Mouse (Mus musculus): ENCODE data around the gene Pgpep1l. TPM values are rescaled to one million over a fixed set of nuclear protein-coding genes. Genes with fewer than 3 reads are reported as not detected.

Gene Pgpep1l
- total and polyA plus RNA-seq, 2 experiments from 2014 or later = 0.18 to 1.2 TPM

DNA sequence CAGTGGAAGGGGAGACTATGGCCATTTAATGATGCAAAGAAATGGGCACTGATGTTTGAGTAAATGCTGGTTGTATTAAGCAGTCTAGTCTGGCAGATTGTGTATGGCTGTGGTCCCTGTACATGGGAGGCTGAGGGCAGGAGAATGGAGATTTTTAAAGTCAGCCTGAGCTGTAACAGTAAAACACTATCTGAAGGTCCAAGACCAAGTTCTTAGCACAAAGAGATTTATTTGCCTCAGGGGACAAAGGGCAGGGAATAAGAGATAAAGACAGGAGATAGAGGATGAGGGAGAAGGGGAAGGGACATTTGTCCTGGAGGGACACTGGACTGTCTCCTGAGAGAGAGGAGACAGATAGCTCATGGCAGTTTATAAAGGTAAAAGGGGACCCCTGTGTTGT is 9.5 kb upstream of the Pgpep1l start, which contains the start of gene Fam169b:
Gene Fam169b, plus strand, starts transcription at position 325 of the 400 bp plus-strand sequence.
- H3K9me3 ChIP-seq (replicated peaks; ENCODE audit: control insufficient read depth, low read length) = no peaks in the 10 kb centered on the region
- DNase-seq (ENCODE audit: low spot score) (no peak), ATAC-seq (ENCODE audit: insufficient read depth, low read depth) (no peak)
- peaks cover 7% of the 10 kb centered on the region; the same call in 1 of the 2 replicates for H3K27me3 ChIP-seq (ENCODE audit: control insufficient read depth, insufficient read depth, low read length)
- no peak within 1 kb of the TSS for H3K4me3 ChIP-seq (ENCODE audit: low read depth, low read length)
- H3K9ac ChIP-seq (replicated peaks; ENCODE audit: low read depth, low read length) = no peak within 1 kb of the TSS
- H3K27ac ChIP-seq (ENCODE audit: low read depth) = no peak within 1 kb of the TSS
- H3K36me3 ChIP-seq (replicated peaks; ENCODE audit: control insufficient read depth, insufficient read depth, low read length) = no peaks in the 10 kb centered on the region
- TF ChIP-seq EP300 (IDR thresholded peaks at IDR 0.05; ENCODE audit: low read depth) (no peak), CTCF (IDR thresholded peaks at IDR 0.05; ENCODE audit: low read depth) (no peak)
- H3K4me2 ChIP-seq (ENCODE audit: low read depth, low read length) = no peak within 1 kb of the TSS
- H3K4me1 ChIP-seq (ENCODE audit: control insufficient read depth, insufficient read depth) = peaks cover 14% of the 10 kb centered on the region

DNA sequence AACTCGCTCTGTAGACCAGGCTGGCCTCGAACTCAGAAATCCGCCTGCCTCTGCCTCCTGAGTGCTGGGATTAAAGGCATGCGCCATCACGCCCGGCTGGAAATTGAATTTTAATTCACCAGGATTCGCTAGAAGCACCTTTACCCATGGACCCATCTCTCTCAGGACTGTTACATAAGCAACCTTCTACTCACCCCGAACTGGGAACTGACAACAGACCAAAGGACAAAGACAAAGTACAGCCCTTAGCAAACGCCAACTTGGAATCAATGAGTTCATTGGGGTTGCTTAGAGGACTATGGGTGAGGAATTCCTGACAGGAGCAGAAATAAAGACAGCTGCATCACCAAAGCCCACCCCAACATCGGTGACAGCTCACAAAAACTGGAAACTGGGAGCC is 8.6 kb upstream of the Pgpep1l start:
- DNase-seq (ENCODE audit: low spot score) = no peak
- peaks cover 7% of the 10 kb centered on the region; the same call in 1 of the 2 replicates for H3K27me3 ChIP-seq (ENCODE audit: control insufficient read depth, insufficient read depth, low read length)
- WGBS = 82% methylated on average over 10 of the region's 10 CpGs
- H3K9ac ChIP-seq (replicated peaks; ENCODE audit: low read depth, low read length) = no peak overlapping the region
- no peak overlapping the region for H3K27ac ChIP-seq (ENCODE audit: low read depth)
- ATAC-seq (ENCODE audit: insufficient read depth, low read depth) = no peak
- H3K4me1 ChIP-seq (ENCODE audit: control insufficient read depth, insufficient read depth) = peaks cover 14% of the 10 kb centered on the region
- H3K36me3 ChIP-seq (replicated peaks; ENCODE audit: control insufficient read depth, insufficient read depth, low read length) = no peaks in the 10 kb centered on the region
- H3K4me2 ChIP-seq (ENCODE audit: low read depth, low read length) = no peak overlapping the region
- H3K9me3 ChIP-seq (replicated peaks; ENCODE audit: control insufficient read depth, low read length) = no peaks in the 10 kb centered on the region
- H3K4me3 ChIP-seq (ENCODE audit: low read depth, low read length) = no peak overlapping the region
- TF ChIP-seq EP300 (IDR thresholded peaks at IDR 0.05; ENCODE audit: low read depth) (no peak), CTCF (IDR thresholded peaks at IDR 0.05; ENCODE audit: low read depth) (no peak)

DNA sequence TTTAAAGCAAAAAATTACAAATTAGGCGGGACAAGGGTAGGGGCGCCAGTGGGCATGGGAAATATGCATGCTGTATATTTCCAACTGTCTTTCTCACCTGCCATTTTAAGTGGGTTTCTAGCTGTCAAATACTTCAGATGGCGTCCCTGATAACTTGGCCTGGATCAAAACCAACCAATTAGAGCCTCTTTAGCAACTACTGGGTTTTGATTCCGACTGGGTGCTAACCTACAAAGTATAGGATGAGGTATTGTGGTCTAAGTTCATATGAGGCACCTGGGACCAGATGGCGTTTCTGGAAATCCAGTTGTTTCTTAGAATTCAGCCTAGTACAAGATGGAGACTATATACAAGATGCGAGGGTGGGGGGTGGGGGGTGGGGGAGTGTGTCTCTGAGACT is 7.8 kb upstream of the Pgpep1l start:
- ATAC-seq (ENCODE audit: insufficient read depth, low read depth) = no peak
- DNase-seq (ENCODE audit: low spot score) = no peak
- no peak for TF ChIP-seq EP300 (IDR thresholded peaks at IDR 0.05; ENCODE audit: low read depth)
- no peak for TF ChIP-seq CTCF (IDR thresholded peaks at IDR 0.05; ENCODE audit: low read depth)
- Histone ChIP-seq H3K4me1 (ENCODE audit: control insufficient read depth, insufficient read depth) (peaks cover 14% of the 10 kb centered on the region), H3K27ac (ENCODE audit: low read depth) (no peak overlapping the region), H3K36me3 (replicated peaks; ENCODE audit: control insufficient read depth, insufficient read depth, low read length) (no peaks in the 10 kb centered on the region), H3K9me3 (replicated peaks; ENCODE audit: control insufficient read depth, low read length) (no peaks in the 10 kb centered on the region), H3K4me2 (ENCODE audit: low read depth, low read length) (no peak overlapping the region), H3K9ac (replicated peaks; ENCODE audit: low read depth, low read length) (no peak overlapping the region), H3K4me3 (ENCODE audit: low read depth, low read length) (no peak overlapping the region), H3K27me3 (ENCODE audit: control insufficient read depth, insufficient read depth, low read length) (peaks cover 7% of the 10 kb centered on the region; the same call in 1 of the 2 replicates)
- WGBS = 88% methylated on average over 6 of the region's 6 CpGs

DNA sequence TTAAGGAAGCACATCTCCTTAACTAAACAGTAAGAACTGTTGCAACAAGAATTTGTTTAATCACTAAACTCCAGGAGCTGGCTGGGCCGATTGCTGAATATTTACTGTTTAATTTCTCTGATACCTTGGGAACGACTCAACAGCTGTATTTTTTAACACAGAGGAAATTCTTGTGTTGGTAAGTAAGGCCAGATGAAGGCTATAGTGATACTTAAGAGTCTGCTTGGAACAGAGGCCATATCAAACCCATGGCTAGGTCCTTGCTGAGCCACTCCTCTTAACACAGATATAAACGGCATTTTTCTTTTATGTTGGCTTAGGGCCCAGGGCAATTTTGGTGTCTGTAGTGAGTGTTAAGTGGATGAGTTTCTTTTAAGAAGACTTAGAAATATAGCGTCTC is 6.5 kb upstream of the Pgpep1l start:
- H3K9ac ChIP-seq (replicated peaks; ENCODE audit: low read depth, low read length) = no peak overlapping the region
- 31% methylated on average over 4 of the region's 4 CpGs for WGBS
- no peak overlapping the region for H3K4me3 ChIP-seq (ENCODE audit: low read depth, low read length)
- H3K36me3 ChIP-seq (replicated peaks; ENCODE audit: control insufficient read depth, insufficient read depth, low read length) = no peaks in the 10 kb centered on the region
- no peak overlapping the region for H3K4me2 ChIP-seq (ENCODE audit: low read depth, low read length)
- H3K27me3 ChIP-seq (ENCODE audit: control insufficient read depth, insufficient read depth, low read length) = 0 out of 2 replicates have a peak, but pooled peaks cover 3% of the 10 kb centered on the region
- no peak overlapping the region for H3K27ac ChIP-seq (ENCODE audit: low read depth)
- TF ChIP-seq CTCF (IDR thresholded peaks at IDR 0.05; ENCODE audit: low read depth) (no peak), EP300 (IDR thresholded peaks at IDR 0.05; ENCODE audit: low read depth) (no peak)
- H3K4me1 ChIP-seq (ENCODE audit: control insufficient read depth, insufficient read depth) = 0 out of 2 replicates have a peak, but pooled peaks cover 4% of the 10 kb centered on the region
- DNase-seq (ENCODE audit: low spot score) = no peak
- no peaks in the 10 kb centered on the region for H3K9me3 ChIP-seq (replicated peaks; ENCODE audit: control insufficient read depth, low read length)
- ATAC-seq (ENCODE audit: insufficient read depth, low read depth) = no peak

DNA sequence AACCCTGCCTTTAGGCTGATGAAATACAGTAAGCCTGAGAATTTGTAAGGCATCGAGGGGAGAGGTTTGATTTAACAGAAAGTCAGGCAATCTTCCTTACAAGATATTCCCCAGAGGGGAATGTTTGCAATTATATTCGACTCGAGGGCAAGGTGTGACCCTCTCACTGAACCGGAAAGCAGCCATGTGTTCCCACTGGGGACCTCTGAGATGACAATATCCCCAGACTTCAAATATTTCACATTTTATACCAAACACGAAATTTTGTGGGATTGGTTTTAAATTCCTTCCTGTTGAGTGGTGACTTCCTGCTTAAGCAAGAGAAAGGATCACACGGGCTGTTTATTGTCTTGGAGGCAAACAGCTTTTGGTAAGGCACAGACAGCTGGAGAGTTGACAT is 2.7 kb upstream of the Pgpep1l start:
- H3K9me3 ChIP-seq (replicated peaks; ENCODE audit: control insufficient read depth, low read length) = no peaks in the 10 kb centered on the region
- peaks cover 16% of the 10 kb centered on the region for H3K4me1 ChIP-seq (ENCODE audit: control insufficient read depth, insufficient read depth)
- H3K27ac ChIP-seq (ENCODE audit: low read depth) = no peak overlapping the region
- no peak overlapping the region for H3K9ac ChIP-seq (replicated peaks; ENCODE audit: low read depth, low read length)
- no peaks in the 10 kb centered on the region for H3K27me3 ChIP-seq (ENCODE audit: control insufficient read depth, insufficient read depth, low read length)
- no peak overlapping the region for H3K4me3 ChIP-seq (ENCODE audit: low read depth, low read length)
- ATAC-seq (ENCODE audit: insufficient read depth, low read depth) = no peak
- TF ChIP-seq CTCF (IDR thresholded peaks at IDR 0.05; ENCODE audit: low read depth) = no peak
- DNase-seq (ENCODE audit: low spot score) = peak; percentile 26
- H3K4me2 ChIP-seq (ENCODE audit: low read depth, low read length) = no peak overlapping the region
- H3K36me3 ChIP-seq (replicated peaks; ENCODE audit: control insufficient read depth, insufficient read depth, low read length) = no peaks in the 10 kb centered on the region
- WGBS = 37% methylated on average over 6 of the region's 6 CpGs

DNA sequence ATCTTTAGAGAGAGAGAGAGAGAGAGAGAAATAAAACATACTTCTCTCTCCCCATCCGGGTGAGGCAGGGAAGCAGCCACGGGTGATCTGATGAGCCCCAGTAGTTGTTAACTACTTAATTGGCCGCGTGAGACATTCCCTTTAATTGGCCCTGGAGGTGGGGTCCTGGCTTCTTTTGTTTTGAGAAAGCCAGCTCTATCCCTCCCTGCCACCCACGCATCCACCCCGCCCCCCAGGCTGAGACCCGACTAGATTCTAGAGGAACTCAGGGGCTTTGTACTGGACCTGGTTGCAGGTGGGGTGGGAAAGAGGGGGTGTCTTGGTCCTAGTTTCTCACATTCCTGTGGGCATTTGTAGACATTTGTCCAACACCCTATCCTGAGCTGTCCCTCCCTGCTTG is 1.4 kb upstream of the Pgpep1l start:
- no peaks in the 10 kb centered on the region for H3K27me3 ChIP-seq (ENCODE audit: control insufficient read depth, insufficient read depth, low read length)
- H3K9me3 ChIP-seq (replicated peaks; ENCODE audit: control insufficient read depth, low read length) = no peaks in the 10 kb centered on the region
- peaks cover 12% of the 10 kb centered on the region for H3K4me1 ChIP-seq (ENCODE audit: control insufficient read depth, insufficient read depth)
- DNase-seq (ENCODE audit: low spot score) (no peak), ATAC-seq (ENCODE audit: insufficient read depth, low read depth) (no peak)
- no peak overlapping the region for H3K9ac ChIP-seq (replicated peaks; ENCODE audit: low read depth, low read length)
- no peak overlapping the region for H3K4me3 ChIP-seq (ENCODE audit: low read depth, low read length)
- H3K36me3 ChIP-seq (replicated peaks; ENCODE audit: control insufficient read depth, insufficient read depth, low read length) = no peaks in the 10 kb centered on the region
- H3K27ac ChIP-seq (ENCODE audit: low read depth) = no peak overlapping the region
- TF ChIP-seq EP300 (IDR thresholded peaks at IDR 0.05; ENCODE audit: low read depth) (no peak), CTCF (IDR thresholded peaks at IDR 0.05; ENCODE audit: low read depth) (no peak)
- no peak overlapping the region for H3K4me2 ChIP-seq (ENCODE audit: low read depth, low read length)
- 55% methylated on average over 7 of the region's 7 CpGs for WGBS

Measured in heart, postnatal 0 days (tissue).